Mouse (Mus musculus) thymus, postnatal 0 days (tissue): ENCODE results near the gene C1s1. TPM values are rescaled to one million over a fixed set of nuclear protein-coding genes. Genes with fewer than 3 reads are reported as not detected.
"Not testable (repeated sequence)": the region's sequence is repeated elsewhere in the genome, so short reads cannot be mapped to it uniquely, and the experiment has no call there.

ENCODE experiments used
- DNase-seq: peaks from one replicate; pipeline ENCODE4 v3.0.0-alpha.2; 2015; ENCODE audit warnings: low spot score
- polyA plus RNA-seq: library from polyadenylated mRNA; unstranded; fragments of >200 nt; fragmentation: Nextera tagmentation; extraction: Ambion mirVana; gene quantifications from 2 replicates; pipeline ENCODE4 v1.2.1, GENCODE M21; 2015

C1s1 gene
- 10.1 and 11.2 TPM in 2 replicates for polyA plus RNA-seq

- not testable (repeated sequence) for DNase-seq
These were observed at the start of gene C1s1 for GRCm38 (mm10) chr6:124542284-124542683. Gene C1s1 (minus strand): TSS chr6:124542359.

- DNase-seq = no peak
These were observed 46.6 kb upstream of the C1s1 start for GRCm38 (mm10) chr6:124588771-124589170.

- DNase-seq = no peak
These were observed 44.1 kb upstream of the C1s1 start for GRCm38 (mm10) chr6:124586266-124586665.

GRCm38 (mm10) chr6:124585761-124586160 is 43.6 kb upstream of the C1s1 start:
- no peak for DNase-seq

GRCm38 (mm10) chr6:124584935-124585334 is 42.8 kb upstream of the C1s1 start:
- no peak for DNase-seq

- DNase-seq = no peak
These were observed 40.1 kb upstream of the C1s1 start for GRCm38 (mm10) chr6:124582231-124582630.

GRCm38 (mm10) chr6:124580155-124580554 is 38.0 kb upstream of the C1s1 start:
- not testable (repeated sequence) for DNase-seq

- not testable (repeated sequence) for DNase-seq
These were observed 33.1 kb upstream of the C1s1 start for GRCm38 (mm10) chr6:124575155-124575678.

GRCm38 (mm10) chr6:124570026-124570425 is 27.9 kb upstream of the C1s1 start, which contains the start of gene C1rb:
Gene C1rb (plus strand): TSS chr6:124570294.
- peak; percentile 54 for DNase-seq

- DNase-seq = not testable (repeated sequence)
These were observed 19.5 kb upstream of the C1s1 start for GRCm38 (mm10) chr6:124561611-124562010.

GRCm38 (mm10) chr6:124561156-124561555 is 19.0 kb upstream of the C1s1 start:
- not testable (repeated sequence) for DNase-seq

- DNase-seq = not testable (repeated sequence)
These were observed 13.8 kb upstream of the C1s1 start for GRCm38 (mm10) chr6:124555956-124556355.

GRCm38 (mm10) chr6:124552766-124553165 is 10.6 kb upstream of the C1s1 start:
- DNase-seq = no peak

- no peak for DNase-seq
These were observed 6.9 kb upstream of the C1s1 start for GRCm38 (mm10) chr6:124549023-124549550.

- not testable (repeated sequence) for DNase-seq
These were observed 5.8 kb upstream of the C1s1 start for GRCm38 (mm10) chr6:124547979-124548378.

GRCm38 (mm10) chr6:124545425-124545824 is 3.3 kb upstream of the C1s1 start:
- no peak for DNase-seq

- no peak for DNase-seq
These were observed 2.3 kb upstream of the C1s1 start for GRCm38 (mm10) chr6:124544466-124544865.

GRCm38 (mm10) chr6:124541176-124541575 is 983 bp downstream of the C1s1 start:
- DNase-seq = not testable (repeated sequence)

- not testable (repeated sequence) for DNase-seq
These were observed 5.9 kb downstream of the C1s1 start for GRCm38 (mm10) chr6:124536125-124536829.

- no peak for DNase-seq
These were observed 11.1 kb downstream of the C1s1 start for GRCm38 (mm10) chr6:124531077-124531476.

- no peak for DNase-seq
These were observed 14.3 kb downstream of the C1s1 start for GRCm38 (mm10) chr6:124527881-124528280.

GRCm38 (mm10) chr6:124522082-124522481 is 20.1 kb downstream of the C1s1 start:
- not testable (repeated sequence) for DNase-seq

- DNase-seq = not testable (repeated sequence)
These were observed 24.4 kb downstream of the C1s1 start for GRCm38 (mm10) chr6:124517733-124518132.
